14 mouse cellular contexts compared by ENCODE assay signal in genomic region chr19:3497216-3497615, GRCm38 (mm10).
DNase-seq lines count a peak whose midpoint lies in the region; ATAC-seq and TF ChIP-seq lines count a peak whose summit lies in the region.
"Had no signal": no experiment of that assay in that cellular context is flagged by ENCODE, and none has a peak within 500 bp of the region (broad histone marks: within the 10 kb centered on the region; RNA-seq: fewer than 3 reads in every experiment).

No protein-coding gene starts in this region.

- dilution Hi-C loops in CH12.LX (cut with MboI; ENCODE audit: extremely low pct_ligation_motif_present, extremely low pct_unique_long_range_greater_than_20kb, low sequenced_read_pairs): no loop called here

- H3K27me3 ChIP-seq in intestine, postnatal 0 days (replicated peaks; ENCODE audit: control insufficient read depth, insufficient read depth, low read length): no peaks in the 10 kb centered on the region
- no peaks in the 10 kb centered on the region for H3K27me3 ChIP-seq in intestine, embryonic 16.5 days (replicated peaks; ENCODE audit: control insufficient read depth, insufficient read depth, low read length)
- H3K27me3 ChIP-seq in midbrain, postnatal 0 days (ENCODE audit: insufficient read depth, low read length): no peaks in the 10 kb centered on the region
- H3K27me3 ChIP-seq in midbrain, embryonic 10.5 days (ENCODE audit: low read depth, poor library complexity, severe bottlenecking): no peaks in the 10 kb centered on the region
- H3K27me3 ChIP-seq in CH12.LX (replicated peaks): no peaks in the 10 kb centered on the region
- H3K27me3 ChIP-seq: hindbrain, embryonic 13.5 days had no signal

- H3K4me3 ChIP-seq in intestine, postnatal 0 days (ENCODE audit: low read depth, low read length): no peak overlapping the region
- no peak overlapping the region for H3K4me3 ChIP-seq in intestine, embryonic 16.5 days (ENCODE audit: low read length)
- no peak overlapping the region for H3K4me3 ChIP-seq in midbrain, postnatal 0 days (ENCODE audit: low read depth, low read length)
- H3K4me3 ChIP-seq in midbrain, embryonic 10.5 days: no peak overlapping the region
- H3K4me3 ChIP-seq in CH12.LX (replicated peaks in 1 of 3; ENCODE audit: low read depth in 2 of 3, low read length in 2 of 3, poor library complexity in 1 of 3): no peak overlapping the region
- H3K4me3 ChIP-seq: hindbrain, embryonic 13.5 days had no signal

- 0 out of 2 replicates have a peak, but pooled peaks cover 2% of the 10 kb centered on the region for H3K79me2 ChIP-seq in CH12.LX (replicated peaks; ENCODE audit: control insufficient read depth, extremely low read depth, insufficient read depth, poor library complexity, severe bottlenecking)

- WGBS in intestine, postnatal 0 days: 94% methylated on average over 3 of the region's 3 CpGs
- whole genome bisulfite sequencing in intestine, embryonic 16.5 days: 92% methylated on average over 3 of the region's 3 CpGs
- 95% methylated on average over 3 of the region's 3 CpGs for WGBS in midbrain, postnatal 0 days
- WGBS in midbrain, embryonic 10.5 days: 94% methylated on average over 3 of the region's 3 CpGs

- ATAC-seq in intestine, postnatal 0 days: no peak
- no peak for ATAC-seq in intestine, embryonic 16.5 days
- ATAC-seq in midbrain, postnatal 0 days (ENCODE audit: low FRiP score): no peak

- no peaks in the 10 kb centered on the region for H3K4me1 ChIP-seq in intestine, postnatal 0 days (replicated peaks; ENCODE audit: control insufficient read depth, insufficient read depth, low read length)
- no peaks in the 10 kb centered on the region for H3K4me1 ChIP-seq in intestine, embryonic 16.5 days (ENCODE audit: control insufficient read depth, insufficient read depth, low read length)
- no peaks in the 10 kb centered on the region for H3K4me1 ChIP-seq in midbrain, postnatal 0 days (ENCODE audit: insufficient read depth, low read length)
- no peaks in the 10 kb centered on the region for H3K4me1 ChIP-seq in midbrain, embryonic 10.5 days
- H3K4me1 ChIP-seq in CH12.LX (ENCODE audit: control insufficient read depth in 1 of 2, insufficient read depth in 2 of 2): no peaks in the 10 kb centered on the region
- H3K4me1 ChIP-seq: hindbrain, embryonic 13.5 days had no signal

- H3K4me2 ChIP-seq in intestine, postnatal 0 days (replicated peaks; ENCODE audit: low read depth): no peak overlapping the region
- H3K4me2 ChIP-seq in intestine, embryonic 16.5 days (ENCODE audit: low read depth, low read length): no peak overlapping the region
- H3K4me2 ChIP-seq in midbrain, postnatal 0 days (ENCODE audit: low read depth, low read length, poor library complexity, severe bottlenecking): no peak overlapping the region
- no peak overlapping the region for H3K4me2 ChIP-seq in CH12.LX (ENCODE audit: insufficient read depth, low read depth, poor library complexity, severe bottlenecking)
- H3K4me2 ChIP-seq: hindbrain, embryonic 13.5 days had no signal

- H3K27ac ChIP-seq in intestine, postnatal 0 days (ENCODE audit: low read depth, low read length): no peak overlapping the region
- H3K27ac ChIP-seq in intestine, embryonic 16.5 days (ENCODE audit: low read length): no peak overlapping the region
- H3K27ac ChIP-seq in midbrain, postnatal 0 days (ENCODE audit: low read depth, low read length): no peak overlapping the region
- no peak overlapping the region for H3K27ac ChIP-seq in midbrain, embryonic 10.5 days (replicated peaks)
- H3K27ac ChIP-seq in CH12.LX (ENCODE audit: insufficient read depth, low read depth): no peak overlapping the region
- H3K27ac ChIP-seq: hindbrain, embryonic 13.5 days had no signal

- H3K9ac ChIP-seq in intestine, postnatal 0 days (ENCODE audit: low read depth, low read length): no peak overlapping the region
- no peak overlapping the region for H3K9ac ChIP-seq in intestine, embryonic 16.5 days (ENCODE audit: low read depth, low read length)
- no peak overlapping the region for H3K9ac ChIP-seq in midbrain, postnatal 0 days (replicated peaks; ENCODE audit: low read length, poor library complexity, severe bottlenecking)
- H3K9ac ChIP-seq in CH12.LX (ENCODE audit: insufficient read depth, low read depth): no peak overlapping the region
- H3K9ac ChIP-seq: hindbrain, embryonic 13.5 days had no signal

- no peaks in the 10 kb centered on the region for H3K9me3 ChIP-seq in intestine, postnatal 0 days (ENCODE audit: control insufficient read depth)
- H3K9me3 ChIP-seq in intestine, embryonic 16.5 days (ENCODE audit: control insufficient read depth, low read length): no peaks in the 10 kb centered on the region
- no peaks in the 10 kb centered on the region for H3K9me3 ChIP-seq in midbrain, postnatal 0 days (ENCODE audit: low read length)
- H3K9me3 ChIP-seq in midbrain, embryonic 10.5 days (replicated peaks): no peaks in the 10 kb centered on the region
- no peaks in the 10 kb centered on the region for H3K9me3 ChIP-seq in CH12.LX (replicated peaks; ENCODE audit: low read length)
- H3K9me3 ChIP-seq: hindbrain, embryonic 13.5 days had no signal

- no peak for DNase-seq in midbrain, postnatal 0 days (ENCODE audit: low spot score)
- DNase-seq in midbrain, embryonic 10.5 days (ENCODE audit: low spot score): no peak
- peak; percentile 3 for DNase-seq in CH12.LX (ENCODE audit: extremely low read depth)
- peak; percentile 11 for DNase-seq in thymus, postnatal 25 days
- no peak for DNase-seq in urinary bladder, postnatal 25 days (ENCODE audit: low spot score)
- DNase-seq: cerebellum, adult 9-11 months; gastrocnemius, postnatal 14 days; heart, postnatal 10 days; kidney, adult 11 months; kidney, postnatal 14 days; right cerebral cortex, postnatal 14 days had no signal

- TF ChIP-seq CTCF in intestine, postnatal 0 days (IDR thresholded peaks at IDR 0.05; ENCODE audit: low read depth): peak; percentile 26; the same call in 1 of the 2 replicates
- peak; percentile 22; the same call in 1 of the 2 replicates for TF ChIP-seq CTCF in midbrain, postnatal 0 days (IDR thresholded peaks at IDR 0.05)
- peak in 1 of 2 experiments; percentile 37; a peak in 2 of 4 replicates for TF ChIP-seq CTCF in CH12.LX (conservative IDR thresholded peaks at IDR 0.05 in 1 of 2, IDR thresholded peaks at IDR 0.05 in 1 of 2; ENCODE audit: low read depth in 2 of 2, low read length in 2 of 2)

- peaks cover 75% of the 10 kb centered on the region for H3K36me3 ChIP-seq in intestine, postnatal 0 days (ENCODE audit: control insufficient read depth, insufficient read depth)
- peaks cover 11% of the 10 kb centered on the region for H3K36me3 ChIP-seq in intestine, embryonic 16.5 days (ENCODE audit: control insufficient read depth, insufficient read depth, low read length)
- H3K36me3 ChIP-seq in midbrain, postnatal 0 days (ENCODE audit: insufficient read depth, low read length): peaks cover 21% of the 10 kb centered on the region; the same call in 1 of the 2 replicates
- peaks cover 99% of the 10 kb centered on the region for H3K36me3 ChIP-seq in midbrain, embryonic 10.5 days
- H3K36me3 ChIP-seq in CH12.LX (replicated peaks in 1 of 2; ENCODE audit: control insufficient read depth in 1 of 2, insufficient read depth in 1 of 2, low read length in 1 of 2): peaks cover 56 to 91% of the 10 kb centered on the region in 2 experiments

- in situ Hi-C loops in CH12.LX (cut with MboI; ENCODE audit: low pct_ligation_motif_present, low pct_unique_long_range_greater_than_20kb, low sequenced_read_pairs): no loop called here

- TF ChIP-seq POLR2A in CH12.LX (IDR thresholded peaks at IDR 0.05; ENCODE audit: low read depth, low read length): no peak

- no peak for TF ChIP-seq RAD21 in CH12.LX (IDR thresholded peaks at IDR 0.05; ENCODE audit: low read depth, low read length)

- no peak for TF ChIP-seq EP300 in CH12.LX (IDR thresholded peaks at IDR 0.05; ENCODE audit: low read length)

TF ChIP-seq in CH12.LX, 34 proteins besides CTCF, POLR2A, EP300 and RAD21:
- TF ChIP-seq MXI1 (IDR thresholded peaks at IDR 0.05; ENCODE audit: low read depth, low read length): no peak
- no peak for TF ChIP-seq ETS1 (conservative IDR thresholded peaks at IDR 0.05; ENCODE audit: low read depth, low read length)
- TF ChIP-seq KAT2A (IDR thresholded peaks at IDR 0.05; ENCODE audit: insufficient replicate concordance, low read length): no peak
- TF ChIP-seq JUN (IDR thresholded peaks at IDR 0.05; ENCODE audit: insufficient read depth, low read depth, low read length): no peak
- no peak for TF ChIP-seq CHD2 (IDR thresholded peaks at IDR 0.05; ENCODE audit: low read length)
- no peak for TF ChIP-seq PAX5 (IDR thresholded peaks at IDR 0.05; ENCODE audit: low read length)
- no peak for TF ChIP-seq ELF1 (IDR thresholded peaks at IDR 0.05; ENCODE audit: low read depth, low read length)
- TF ChIP-seq USF1 (IDR thresholded peaks at IDR 0.05; ENCODE audit: low read depth, low read length): no peak
- no peak for TF ChIP-seq RCOR1 (conservative IDR thresholded peaks at IDR 0.05; ENCODE audit: low read depth, low read length)
- TF ChIP-seq BHLHE40 (IDR thresholded peaks at IDR 0.05; ENCODE audit: low read depth, low read length): no peak
- no peak for TF ChIP-seq SMC3 (IDR thresholded peaks at IDR 0.05; ENCODE audit: low read depth, low read length)
- no peak for TF ChIP-seq MAX (IDR thresholded peaks at IDR 0.05; ENCODE audit: low read length)
- TF ChIP-seq IRF4 (IDR thresholded peaks at IDR 0.05; ENCODE audit: low read depth, low read length): no peak
- TF ChIP-seq TBP (conservative IDR thresholded peaks at IDR 0.05; ENCODE audit: low read depth, low read length): no peak
- no peak for TF ChIP-seq TCF12 (IDR thresholded peaks at IDR 0.05; ENCODE audit: low read depth, low read length)

Comparison
In these comparisons a context has a peak if more than half of its experiments do, and no peak if none do; other contexts are left out.
1. DNase-seq: peak in CH12.LX (single experiment) and thymus, postnatal 25 days (single experiment); none in midbrain, postnatal 0 days (single experiment), midbrain, embryonic 10.5 days (single experiment) and urinary bladder, postnatal 25 days (single experiment).